Mouse (Mus musculus): ENCODE measurements at regions not wholly inside any gene's neighbourhood (a gene's known extent, or its start where the extent isn't known, plus 50 kb on each side); places are given as distances from the start of the nearest gene placed in this dataset.
A peak's percentile ranks its signal among the peaks of the same experiment; 100 is the strongest.

- no peaks in the 10 kb centered on the region for H3K27me3 ChIP-seq
- no peaks in the 10 kb centered on the region for H3K9me3 ChIP-seq
- no peak overlapping the region for H3K4me2 ChIP-seq
- H3K4me1 ChIP-seq (replicated peaks), result peaks cover 3% of the 10 kb centered on the region
- ATAC-seq (ENCODE audit: low FRiP score, low read depth), result no peak
- no peak overlapping the region for H3K27ac ChIP-seq (replicated peaks)
- no peaks in the 10 kb centered on the region for H3K36me3 ChIP-seq
- no peak overlapping the region for H3K4me3 ChIP-seq
- H3K9ac ChIP-seq, result no peak overlapping the region
- 80% methylated on average over 7 of the region's 7 CpGs for WGBS
These were observed 143.9 kb upstream of the Gjb5 start for GRCm38 (mm10) chr4:127501881-127502280.

GRCm38 (mm10) chr4:127487016-127487780 is 129.2 kb upstream of the Gjb5 start:
- Histone ChIP-seq H3K4me1 (replicated peaks) (no peaks in the 10 kb centered on the region), H3K4me2 (no peak overlapping the region), H3K27me3 (no peaks in the 10 kb centered on the region), H3K36me3 (no peaks in the 10 kb centered on the region), H3K27ac (replicated peaks) (no peak overlapping the region), H3K4me3 (no peak overlapping the region), H3K9me3 (no peaks in the 10 kb centered on the region), H3K9ac (no peak overlapping the region)
- ATAC-seq (ENCODE audit: low FRiP score, low read depth), result no peak
- WGBS, result 46% methylated on average over 10 of the region's 10 CpGs

DNA sequence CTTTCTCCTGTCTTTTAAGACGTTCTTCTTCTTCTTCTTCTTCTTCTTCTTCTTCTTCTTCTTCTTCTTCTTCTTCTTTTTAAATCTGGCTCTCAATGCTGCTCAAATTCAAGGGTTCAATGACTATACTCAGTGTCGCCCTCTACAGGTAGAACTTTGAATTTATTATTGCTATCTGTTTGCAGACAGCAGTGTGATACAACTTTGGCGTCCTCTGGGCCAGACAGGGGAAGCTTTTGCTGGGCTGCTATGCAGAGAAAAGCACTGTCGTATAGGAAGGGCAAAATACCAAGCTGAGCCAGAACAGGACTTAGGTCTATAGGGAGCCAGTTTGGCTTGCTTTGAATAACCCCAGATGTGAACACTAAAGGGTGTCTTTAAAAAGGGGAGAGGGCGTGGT is 127.3 kb upstream of the Gjb5 start:
- 82% methylated on average over 5 of the region's 5 CpGs for WGBS

DNA sequence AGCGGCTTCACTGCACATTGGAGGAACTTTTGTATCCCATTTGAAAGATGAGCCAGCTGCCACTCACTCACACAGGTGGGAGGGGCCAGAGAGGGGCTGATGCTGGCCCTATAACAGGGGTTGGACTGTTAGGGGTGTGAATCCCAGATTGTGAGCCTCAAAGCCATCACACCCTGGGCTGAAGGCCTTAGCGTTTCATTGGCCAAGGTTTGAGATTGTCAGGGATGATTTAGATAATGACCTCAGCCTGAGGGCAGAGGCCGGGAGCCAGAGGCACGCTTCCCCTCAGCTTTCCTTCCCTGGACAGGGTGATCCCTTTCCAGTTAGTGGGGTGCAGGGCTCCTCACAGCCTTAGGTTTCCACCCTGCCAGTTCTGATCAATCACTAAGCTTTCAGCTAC is 124.5 kb upstream of the Gjb5 start:
- WGBS, result 72% methylated on average over 4 of the region's 4 CpGs
- no peaks in the 10 kb centered on the region for H3K9me3 ChIP-seq
- H3K27ac ChIP-seq (replicated peaks), result no peak overlapping the region
- H3K36me3 ChIP-seq, result no peaks in the 10 kb centered on the region
- H3K27me3 ChIP-seq, result no peaks in the 10 kb centered on the region
- no peak overlapping the region for H3K4me3 ChIP-seq
- no peak for ATAC-seq (ENCODE audit: low FRiP score, low read depth)
- H3K4me1 ChIP-seq (replicated peaks), result peaks cover 11% of the 10 kb centered on the region
- H3K4me2 ChIP-seq, result no peak overlapping the region
- no peak overlapping the region for H3K9ac ChIP-seq

More for the DNA sequence above, 127.3 kb upstream of the Gjb5 start:
- no peak for ATAC-seq (ENCODE audit: low FRiP score, low read depth)
- H3K4me3 ChIP-seq, result no peak overlapping the region
- no peaks in the 10 kb centered on the region for H3K27me3 ChIP-seq
- no peak overlapping the region for H3K9ac ChIP-seq
- no peak overlapping the region for H3K27ac ChIP-seq (replicated peaks)
- no peaks in the 10 kb centered on the region for H3K9me3 ChIP-seq
- H3K36me3 ChIP-seq, result no peaks in the 10 kb centered on the region
- no peak overlapping the region for H3K4me2 ChIP-seq
- peaks cover 11% of the 10 kb centered on the region for H3K4me1 ChIP-seq (replicated peaks)

DNA sequence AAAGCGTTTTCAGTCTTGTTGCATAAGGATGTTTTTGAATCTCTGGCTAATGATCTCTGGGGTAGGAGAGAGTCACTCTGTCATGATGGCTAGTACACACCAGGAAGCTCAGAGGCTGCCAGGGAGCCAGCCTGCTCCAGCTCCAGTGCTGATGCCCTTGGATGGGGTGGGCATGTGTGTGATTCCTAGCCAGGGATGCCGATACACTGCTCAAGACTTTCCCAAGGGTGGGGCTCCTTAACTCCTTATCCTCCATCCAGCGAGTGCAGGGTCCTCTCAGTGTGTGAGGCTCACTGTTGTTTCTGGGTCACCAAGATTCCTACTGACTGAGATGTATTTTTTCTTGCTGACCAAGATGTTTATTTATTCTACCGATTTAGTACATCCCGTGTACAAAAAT is 122.4 kb upstream of the Gjb5 start:
- no peak overlapping the region for H3K27ac ChIP-seq (replicated peaks)
- no peak overlapping the region for H3K4me3 ChIP-seq
- H3K4me1 ChIP-seq (replicated peaks), result peaks cover 11% of the 10 kb centered on the region
- H3K27me3 ChIP-seq, result no peaks in the 10 kb centered on the region
- no peaks in the 10 kb centered on the region for H3K9me3 ChIP-seq
- no peaks in the 10 kb centered on the region for H3K36me3 ChIP-seq
- no peak overlapping the region for H3K9ac ChIP-seq
- WGBS, result 71% methylated on average over 5 of the region's 5 CpGs
- H3K4me2 ChIP-seq, result no peak overlapping the region
- 0 out of 2 replicates have a peak, but pooled peaks have one; percentile 28 for ATAC-seq (ENCODE audit: low FRiP score, low read depth)

DNA sequence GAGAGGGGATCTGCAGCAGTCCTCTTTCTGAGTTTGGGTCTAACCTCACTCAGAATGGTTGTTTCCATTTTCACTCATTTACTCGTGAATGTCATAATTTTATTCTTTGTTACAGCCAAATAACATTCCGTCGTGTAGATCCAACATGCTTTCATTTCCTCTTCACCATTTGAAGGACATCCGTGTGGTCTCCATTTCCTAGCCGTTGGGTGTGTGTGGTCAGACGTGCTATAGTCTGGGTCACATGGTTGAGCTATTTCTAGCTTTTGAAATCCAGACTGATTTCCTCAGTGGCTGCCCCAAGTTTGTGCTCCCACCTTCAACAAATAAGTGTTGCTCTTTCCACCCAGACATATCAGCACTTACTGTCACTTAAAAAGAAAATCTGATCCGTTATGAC is 111.9 kb upstream of the Gjb5 start:
- no peaks in the 10 kb centered on the region for H3K9me3 ChIP-seq
- no peak for ATAC-seq (ENCODE audit: low FRiP score, low read depth)
- H3K4me1 ChIP-seq (replicated peaks), result no peaks in the 10 kb centered on the region
- H3K4me2 ChIP-seq, result no peak overlapping the region
- WGBS, result 91% methylated on average over 7 of the region's 7 CpGs
- no peaks in the 10 kb centered on the region for H3K36me3 ChIP-seq
- no peak overlapping the region for H3K9ac ChIP-seq
- H3K27me3 ChIP-seq, result no peaks in the 10 kb centered on the region
- H3K4me3 ChIP-seq, result no peak overlapping the region
- no peak overlapping the region for H3K27ac ChIP-seq (replicated peaks)

GRCm38 (mm10) chr4:127454511-127455119 is 96.6 kb upstream of the Gjb5 start:
- 77% methylated on average over 11 of the region's 11 CpGs for WGBS
- H3K4me1 ChIP-seq (replicated peaks), result no peaks in the 10 kb centered on the region
- no peaks in the 10 kb centered on the region for H3K36me3 ChIP-seq
- H3K4me2 ChIP-seq, result no peak overlapping the region
- no peak for ATAC-seq (ENCODE audit: low FRiP score, low read depth)
- no peak overlapping the region for H3K4me3 ChIP-seq
- no peaks in the 10 kb centered on the region for H3K9me3 ChIP-seq
- H3K27ac ChIP-seq (replicated peaks), result no peak overlapping the region
- no peak overlapping the region for H3K9ac ChIP-seq
- H3K27me3 ChIP-seq, result no peaks in the 10 kb centered on the region

- Histone ChIP-seq H3K27ac (replicated peaks) (no peak overlapping the region), H3K9me3 (no peaks in the 10 kb centered on the region), H3K27me3 (no peaks in the 10 kb centered on the region), H3K9ac (no peak overlapping the region), H3K36me3 (no peaks in the 10 kb centered on the region), H3K4me3 (no peak overlapping the region), H3K4me2 (no peak overlapping the region), H3K4me1 (replicated peaks) (no peaks in the 10 kb centered on the region)
- no peak for ATAC-seq (ENCODE audit: low FRiP score, low read depth)
- WGBS, result 75% methylated on average over 8 of the region's 8 CpGs
These were observed 94.1 kb upstream of the Gjb5 start for GRCm38 (mm10) chr4:127452081-127452480.

DNA sequence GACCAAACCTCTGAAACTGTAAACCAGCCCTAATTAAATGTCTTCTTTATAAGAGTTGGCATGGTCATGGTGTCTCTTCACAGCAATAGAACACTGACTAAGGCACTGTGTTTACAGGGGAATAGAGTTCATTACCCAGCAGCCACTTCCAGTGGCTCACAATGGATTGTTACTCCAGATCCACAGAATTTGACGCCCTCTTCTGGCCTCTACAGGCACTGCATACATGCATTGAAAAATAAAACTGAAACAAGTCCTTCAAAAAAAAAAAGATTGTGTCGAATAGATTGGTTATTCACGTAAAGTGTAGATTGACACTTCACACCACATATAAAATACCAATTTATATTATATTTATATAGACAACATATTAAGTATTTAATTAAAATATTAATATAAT is 87.3 kb upstream of the Gjb5 start:
- ATAC-seq (ENCODE audit: low FRiP score, low read depth), result no peak
- no peak overlapping the region for H3K27ac ChIP-seq (replicated peaks)
- H3K36me3 ChIP-seq, result no peaks in the 10 kb centered on the region
- H3K9me3 ChIP-seq, result no peaks in the 10 kb centered on the region
- WGBS, result 69% methylated on average over 3 of the region's 3 CpGs
- H3K9ac ChIP-seq, result no peak overlapping the region
- no peak overlapping the region for H3K4me2 ChIP-seq
- no peaks in the 10 kb centered on the region for H3K27me3 ChIP-seq
- H3K4me3 ChIP-seq, result no peak overlapping the region
- H3K4me1 ChIP-seq (replicated peaks), result 0 out of 2 replicates have a peak, but pooled peaks cover 3% of the 10 kb centered on the region

- no peak overlapping the region for H3K4me2 ChIP-seq
- no peaks in the 10 kb centered on the region for H3K36me3 ChIP-seq
- 0 out of 2 replicates have a peak, but pooled peaks cover 3% of the 10 kb centered on the region for H3K4me1 ChIP-seq (replicated peaks)
- no peak for ATAC-seq (ENCODE audit: low FRiP score, low read depth)
- H3K27me3 ChIP-seq, result no peaks in the 10 kb centered on the region
- no peaks in the 10 kb centered on the region for H3K9me3 ChIP-seq
- no peak overlapping the region for H3K4me3 ChIP-seq
- H3K27ac ChIP-seq (replicated peaks), result no peak overlapping the region
- no peak overlapping the region for H3K9ac ChIP-seq
- 94% methylated on average over 1 of the region's 1 CpGs for WGBS
These were observed 86.1 kb upstream of the Gjb5 start for GRCm38 (mm10) chr4:127444056-127444455.

- no peaks in the 10 kb centered on the region for H3K9me3 ChIP-seq
- H3K4me2 ChIP-seq, result no peak overlapping the region
- H3K4me1 ChIP-seq (replicated peaks), result 0 out of 2 replicates have a peak, but pooled peaks cover 3% of the 10 kb centered on the region
- H3K4me3 ChIP-seq, result no peak overlapping the region
- WGBS, result 73% methylated on average over 4 of the region's 4 CpGs
- H3K27ac ChIP-seq (replicated peaks), result no peak overlapping the region
- ATAC-seq (ENCODE audit: low FRiP score, low read depth), result no peak
- H3K27me3 ChIP-seq, result no peaks in the 10 kb centered on the region
- H3K9ac ChIP-seq, result no peak overlapping the region
- H3K36me3 ChIP-seq, result no peaks in the 10 kb centered on the region
These were observed 84.0 kb upstream of the Gjb5 start for GRCm38 (mm10) chr4:127442001-127442400.

DNA sequence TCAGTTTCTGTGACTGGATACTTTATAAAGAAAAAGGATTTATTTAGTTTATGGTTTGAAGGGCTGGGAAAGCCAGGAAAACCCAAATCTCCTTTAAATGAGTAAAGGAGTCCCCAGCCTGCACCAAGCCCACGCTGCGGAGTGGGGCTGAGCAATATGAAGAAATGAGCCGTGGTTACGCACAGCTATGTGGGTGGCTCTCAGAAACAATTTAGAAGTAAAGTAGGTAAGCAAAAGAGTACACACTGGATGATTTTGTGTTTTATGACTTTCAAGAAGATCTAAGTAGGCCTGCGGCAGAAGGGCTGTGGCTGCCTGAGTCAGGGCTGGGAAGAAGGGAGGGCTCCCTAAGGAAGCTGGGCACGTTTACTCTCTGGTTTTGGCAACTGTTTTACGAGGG is 82.6 kb upstream of the Gjb5 start:
- H3K4me1 ChIP-seq (replicated peaks), result 0 out of 2 replicates have a peak, but pooled peaks cover 3% of the 10 kb centered on the region
- no peaks in the 10 kb centered on the region for H3K36me3 ChIP-seq
- WGBS, result 73% methylated on average over 7 of the region's 7 CpGs
- H3K27me3 ChIP-seq, result no peaks in the 10 kb centered on the region
- H3K27ac ChIP-seq (replicated peaks), result no peak overlapping the region
- H3K9me3 ChIP-seq, result no peaks in the 10 kb centered on the region
- no peak overlapping the region for H3K4me2 ChIP-seq
- H3K9ac ChIP-seq, result no peak overlapping the region
- no peak overlapping the region for H3K4me3 ChIP-seq
- ATAC-seq (ENCODE audit: low FRiP score, low read depth), result no peak

All from hindbrain, embryonic 15.5 days (tissue).